ENCODE assay signal across 8 mouse cellular contexts in genomic region chr14:55095671-55096070, GRCm38 (mm10). TPM values are rescaled to one million over a fixed set of nuclear protein-coding genes. Genes with fewer than 3 reads are reported as not detected.
DNase-seq lines count a peak whose midpoint lies in the region; ATAC-seq and TF ChIP-seq lines count a peak whose summit lies in the region.
"Had no signal": no experiment of that assay in that cellular context is flagged by ENCODE, and none has a peak within 500 bp of the region (broad histone marks: within the 10 kb centered on the region; RNA-seq: fewer than 3 reads in every experiment).

No protein-coding gene starts in this region.

- peaks cover 8% of the 10 kb centered on the region; the same call in 1 of the 2 replicates for H3K4me1 ChIP-seq in lung, postnatal 0 days (ENCODE audit: insufficient read depth, low read depth, low read length)
- H3K4me1 ChIP-seq in forebrain, embryonic 11.5 days (replicated peaks; ENCODE audit: control insufficient read depth, insufficient read depth, low read length): peaks cover 15% of the 10 kb centered on the region
- H3K4me1 ChIP-seq in limb, embryonic 12.5 days (replicated peaks): peaks cover 29% of the 10 kb centered on the region
- H3K4me1 ChIP-seq in stomach, embryonic 14.5 days (ENCODE audit: control insufficient read depth, insufficient read depth, low read length): peaks cover 17% of the 10 kb centered on the region

- H3K4me3 ChIP-seq in lung, postnatal 0 days (ENCODE audit: low read depth, low read length): no peak overlapping the region
- H3K4me3 ChIP-seq in forebrain, embryonic 11.5 days (ENCODE audit: low read depth, low read length): peak overlapping the region; percentile 52; the same call in 1 of the 2 replicates
- peak overlapping the region; percentile 61 for H3K4me3 ChIP-seq in limb, embryonic 12.5 days (replicated peaks)
- peak overlapping the region; percentile 50 for H3K4me3 ChIP-seq in stomach, embryonic 14.5 days (ENCODE audit: low read depth, low read length)

- H3K27me3 ChIP-seq in lung, postnatal 0 days (replicated peaks; ENCODE audit: insufficient read depth, low read length): no peaks in the 10 kb centered on the region
- H3K27me3 ChIP-seq in forebrain, embryonic 11.5 days (ENCODE audit: control insufficient read depth, insufficient read depth, low read length): no peaks in the 10 kb centered on the region
- peaks cover 3% of the 10 kb centered on the region; the same call in 1 of the 2 replicates for H3K27me3 ChIP-seq in limb, embryonic 12.5 days
- H3K27me3 ChIP-seq in stomach, embryonic 14.5 days (ENCODE audit: control insufficient read depth, insufficient read depth, low read length): no peaks in the 10 kb centered on the region

- peaks cover 4% of the 10 kb centered on the region; the same call in 1 of the 2 replicates for H3K36me3 ChIP-seq in lung, postnatal 0 days (ENCODE audit: insufficient read depth, low read length)
- H3K36me3 ChIP-seq in forebrain, embryonic 11.5 days (ENCODE audit: control insufficient read depth, insufficient read depth, low read length): no peaks in the 10 kb centered on the region; the same call in 1 of the 2 replicates
- H3K36me3 ChIP-seq in limb, embryonic 12.5 days: peaks cover 27% of the 10 kb centered on the region
- H3K36me3 ChIP-seq in stomach, embryonic 14.5 days (ENCODE audit: control insufficient read depth, insufficient read depth, low read length): peaks cover 10% of the 10 kb centered on the region

- TF ChIP-seq EP300 in lung, postnatal 0 days (IDR thresholded peaks at IDR 0.05): no peak

- no peaks in the 10 kb centered on the region for H3K9me3 ChIP-seq in lung, postnatal 0 days (ENCODE audit: low read length)
- H3K9me3 ChIP-seq in forebrain, embryonic 11.5 days (ENCODE audit: control insufficient read depth, low read length): no peaks in the 10 kb centered on the region
- no peaks in the 10 kb centered on the region for H3K9me3 ChIP-seq in limb, embryonic 12.5 days
- H3K9me3 ChIP-seq in stomach, embryonic 14.5 days (ENCODE audit: control insufficient read depth, low read depth, low read length): no peaks in the 10 kb centered on the region

- WGBS in lung, postnatal 0 days: 58% methylated on average over 12 of the region's 12 CpGs
- WGBS in forebrain, embryonic 11.5 days: 76% methylated on average over 12 of the region's 12 CpGs
- WGBS in limb, embryonic 12.5 days: 65% methylated on average over 12 of the region's 12 CpGs
- 57% methylated on average over 12 of the region's 12 CpGs for WGBS in stomach, embryonic 14.5 days

- H3K4me2 ChIP-seq in lung, postnatal 0 days (replicated peaks; ENCODE audit: low read depth, low read length): peak overlapping the region; percentile 74
- peak overlapping the region; percentile 81 for H3K4me2 ChIP-seq in forebrain, embryonic 11.5 days (ENCODE audit: low read depth, low read length, severe bottlenecking)
- H3K4me2 ChIP-seq in limb, embryonic 12.5 days: peak overlapping the region; percentile 70
- peak overlapping the region; percentile 68 for H3K4me2 ChIP-seq in stomach, embryonic 14.5 days (replicated peaks; ENCODE audit: low read depth, low read length)

- no peak for ATAC-seq in lung, postnatal 0 days
- no peak for ATAC-seq in forebrain, embryonic 11.5 days (replicated peaks; ENCODE audit: low FRiP score)
- no peak for ATAC-seq in limb, embryonic 12.5 days (ENCODE audit: insufficient number of reproducible peaks, insufficient read depth, low FRiP score, low TSS enrichment, low read depth)
- no peak for ATAC-seq in stomach, embryonic 14.5 days (ENCODE audit: insufficient number of reproducible peaks, insufficient read depth, low FRiP score, low read depth)
- ATAC-seq in erythroid progenitor cell, adult 5-6 weeks (replicated peaks; ENCODE audit: low FRiP score, poor library complexity, severe bottlenecking): no peak

- no peak for DNase-seq in lung, postnatal 0 days (ENCODE audit: low spot score)
- no peak for DNase-seq in lung, postnatal 36 days
- DNase-seq in forebrain, embryonic 11.5 days (ENCODE audit: low spot score): no peak
- no peak for DNase-seq in left cerebral cortex, adult 18-20 months (ENCODE audit: low spot score in 2 of 2)
- DNase-seq: cerebellum, adult 11 months had no signal

- no peak overlapping the region for H3K9ac ChIP-seq in lung, postnatal 0 days (replicated peaks; ENCODE audit: low read depth)
- peak overlapping the region; percentile 78 for H3K9ac ChIP-seq in forebrain, embryonic 11.5 days (ENCODE audit: low read length)
- H3K9ac ChIP-seq in limb, embryonic 12.5 days (replicated peaks): peak overlapping the region; percentile 54; the same call in 1 of the 2 replicates
- peak overlapping the region; percentile 28; the same call in 1 of the 2 replicates for H3K9ac ChIP-seq in stomach, embryonic 14.5 days (replicated peaks; ENCODE audit: low read depth, low read length)

- TF ChIP-seq CTCF in lung, postnatal 0 days (IDR thresholded peaks at IDR 0.05): no peak

- no peak overlapping the region for H3K27ac ChIP-seq in lung, postnatal 0 days (ENCODE audit: low read length)
- no peak overlapping the region; the same call in 1 of the 2 replicates for H3K27ac ChIP-seq in forebrain, embryonic 11.5 days (ENCODE audit: low read depth, low read length)
- H3K27ac ChIP-seq in limb, embryonic 12.5 days: no peak overlapping the region
- H3K27ac ChIP-seq in stomach, embryonic 14.5 days (ENCODE audit: low read length): peak overlapping the region; percentile 59; the same call in 1 of the 2 replicates

RNA-seq across cellular contexts. Expression of gene Thtpa, which starts 1.1 kb away (rescaled TPM):
- polyA plus RNA-seq in lung, postnatal 0 days (2015; fragmentation: Nextera tagmentation; extraction: Ambion mirVana): 13.6 and 14.1 TPM in 2 replicates
- 28.6 and 31.1 TPM in 2 replicates for polyA plus RNA-seq in forebrain, embryonic 11.5 days (2014; fragmentation: Nextera tagmentation; extraction: Ambion mirVana)
- 24.0 and 24.2 TPM in 2 replicates for polyA plus RNA-seq in limb, embryonic 12.5 days (2016; fragmentation: Nextera tagmentation; extraction: Ambion mirVana)
- 19.8 and 25.0 TPM in 2 replicates for polyA plus RNA-seq in stomach, embryonic 14.5 days (2014; fragmentation: Nextera tagmentation; extraction: Ambion mirVana)
- 1.1 TPM in 1 of 2 replicates, not detected in the other for total RNA-seq in erythroid progenitor cell, adult 5-6 weeks (2015; ENCODE audit: low replicate concordance)
- total RNA-seq in erythroid progenitor cell, adult 5-6 weeks (2017; ENCODE audit: low replicate concordance): 0.68 TPM in 1 of 2 replicates, not detected in the other
- total RNA-seq in left cerebral cortex, adult 18-20 months (2021): 10 to 100 TPM; 22.9 to 23.1 TPM

RNA-seq across cellular contexts. Expression of gene Zfhx2, which starts 3.5 kb away (rescaled TPM):
- polyA plus RNA-seq in lung, postnatal 0 days (2015; fragmentation: Nextera tagmentation; extraction: Ambion mirVana): 1.0 and 1.7 TPM in 2 replicates
- polyA plus RNA-seq in forebrain, embryonic 11.5 days (2014; fragmentation: Nextera tagmentation; extraction: Ambion mirVana): 15.9 TPM in 2 replicates
- polyA plus RNA-seq in limb, embryonic 12.5 days (2016; fragmentation: Nextera tagmentation; extraction: Ambion mirVana): 6.9 and 7.0 TPM in 2 replicates
- 6.0 and 6.6 TPM in 2 replicates for polyA plus RNA-seq in stomach, embryonic 14.5 days (2014; fragmentation: Nextera tagmentation; extraction: Ambion mirVana)
- 1.4 and 3.8 TPM in 2 replicates for total RNA-seq in erythroid progenitor cell, adult 5-6 weeks (2015; ENCODE audit: low replicate concordance)
- 0.64 and 5.4 TPM in 2 replicates for total RNA-seq in erythroid progenitor cell, adult 5-6 weeks (2017; ENCODE audit: low replicate concordance)
- 10 to 100 TPM; 41.8 to 44.5 TPM for total RNA-seq in left cerebral cortex, adult 18-20 months (2021)

RNA-seq across cellular contexts. Expression of gene Ap1g2, which starts 10.7 kb away (rescaled TPM):
- polyA plus RNA-seq in lung, postnatal 0 days (2015; fragmentation: Nextera tagmentation; extraction: Ambion mirVana): 11.5 and 13.3 TPM in 2 replicates
- polyA plus RNA-seq in forebrain, embryonic 11.5 days (2014; fragmentation: Nextera tagmentation; extraction: Ambion mirVana): 13.9 and 14.8 TPM in 2 replicates
- polyA plus RNA-seq in limb, embryonic 12.5 days (2016; fragmentation: Nextera tagmentation; extraction: Ambion mirVana): 10.7 and 13.7 TPM in 2 replicates
- polyA plus RNA-seq in stomach, embryonic 14.5 days (2014; fragmentation: Nextera tagmentation; extraction: Ambion mirVana): 28.7 and 30.8 TPM in 2 replicates
- total RNA-seq in erythroid progenitor cell, adult 5-6 weeks (2015; ENCODE audit: low replicate concordance): 2.5 and 23.5 TPM in 2 replicates
- total RNA-seq in erythroid progenitor cell, adult 5-6 weeks (2017; ENCODE audit: low replicate concordance): 0.68 and 1.8 TPM in 2 replicates
- total RNA-seq in left cerebral cortex, adult 18-20 months (2021): 10 to 100 TPM in 1 of 2 experiments, 1 to 10 TPM in 1; 9.5 to 10.2 TPM

RNA-seq across cellular contexts. Expression of gene Jph4, which starts 21.1 kb away (rescaled TPM):
- 0.08 and 0.17 TPM in 2 replicates for polyA plus RNA-seq in lung, postnatal 0 days (2015; fragmentation: Nextera tagmentation; extraction: Ambion mirVana)
- polyA plus RNA-seq in forebrain, embryonic 11.5 days (2014; fragmentation: Nextera tagmentation; extraction: Ambion mirVana): 2.9 and 3.7 TPM in 2 replicates
- 0.69 and 0.78 TPM in 2 replicates for polyA plus RNA-seq in limb, embryonic 12.5 days (2016; fragmentation: Nextera tagmentation; extraction: Ambion mirVana)
- 2.6 and 2.7 TPM in 2 replicates for polyA plus RNA-seq in stomach, embryonic 14.5 days (2014; fragmentation: Nextera tagmentation; extraction: Ambion mirVana)
- total RNA-seq in erythroid progenitor cell, adult 5-6 weeks (2015; ENCODE audit: low replicate concordance): not detected in 2 replicates
- not detected in 2 replicates for total RNA-seq in erythroid progenitor cell, adult 5-6 weeks (2017; ENCODE audit: low replicate concordance)
- 100 to 1,000 TPM; 279 to 305 TPM for total RNA-seq in left cerebral cortex, adult 18-20 months (2021)
